Mouse (Mus musculus) kidney, embryonic 16.5 days (tissue): ENCODE measurements at regions not wholly inside any gene's neighbourhood (a gene's known extent, or its start where the extent isn't known, plus 50 kb on each side); places are given as distances from the start of the nearest gene placed in this dataset.

Source experiments
- ATAC-seq: fragments of 200-750 bp; cut with Nextera tagmentation; 2 replicates; pipeline ENCODE4 v1.8.0; 2017; ENCODE audit warnings: moderate TSS enrichment; ENCODE audit not compliant: low FRiP score, low TSS enrichment
- H3K27ac ChIP-seq: fragments of 300-500 bp; sonication (generic); 2 replicates; pipeline ENCODE4 v1.5.1; 2014; ENCODE audit warnings: low read length
- H3K27me3 ChIP-seq: fragments of 300-500 bp; sonication (generic); 2 replicates; pipeline ENCODE4 v1.6.1; 2014; ENCODE audit warnings: low read length, control low read depth, mixed read lengths; ENCODE audit not compliant: insufficient read depth
- H3K36me3 ChIP-seq: fragments of 300-500 bp; sonication (generic); 2 replicates; pipeline ENCODE4 v1.6.1; 2014; ENCODE audit warnings: low read length, control low read depth, mixed read lengths; ENCODE audit not compliant: insufficient read depth
- H3K4me1 ChIP-seq: fragments of 300-500 bp; sonication (generic); 2 replicates; pipeline ENCODE4 v1.6.1; 2014; ENCODE audit warnings: low read length, control low read depth, mixed read lengths; ENCODE audit not compliant: insufficient read depth
- H3K4me2 ChIP-seq: fragments of 300-500 bp; sonication (generic); replicated peaks from 2 replicates; pipeline ENCODE4 v1.6.1; 2014; ENCODE audit warnings: low read depth, low read length
- H3K4me3 ChIP-seq: fragments of 300-500 bp; sonication (generic); 2 replicates; pipeline ENCODE4 v1.5.1; 2014; ENCODE audit warnings: mild to moderate bottlenecking, low read length
- H3K9ac ChIP-seq: fragments of 300-500 bp; sonication (generic); replicated peaks from 2 replicates; pipeline ENCODE4 v1.6.1; 2014; ENCODE audit warnings: low read length
- H3K9me3 ChIP-seq: fragments of 300-500 bp; sonication (generic); 2 replicates; pipeline ENCODE4 v1.6.1; 2016; ENCODE audit warnings: low read length, control low read depth
- WGBS: fragments of 180-500 bp; shearing (Covaris S2); extraction: QIAGEN DNeasy Blood & Tissue Kit; methylation state at CpG from one replicate; pipeline ENCODE4 v1.1.7; 2014; 5-methylcytosine and 5-hydroxymethylcytosine counted together

DNA sequence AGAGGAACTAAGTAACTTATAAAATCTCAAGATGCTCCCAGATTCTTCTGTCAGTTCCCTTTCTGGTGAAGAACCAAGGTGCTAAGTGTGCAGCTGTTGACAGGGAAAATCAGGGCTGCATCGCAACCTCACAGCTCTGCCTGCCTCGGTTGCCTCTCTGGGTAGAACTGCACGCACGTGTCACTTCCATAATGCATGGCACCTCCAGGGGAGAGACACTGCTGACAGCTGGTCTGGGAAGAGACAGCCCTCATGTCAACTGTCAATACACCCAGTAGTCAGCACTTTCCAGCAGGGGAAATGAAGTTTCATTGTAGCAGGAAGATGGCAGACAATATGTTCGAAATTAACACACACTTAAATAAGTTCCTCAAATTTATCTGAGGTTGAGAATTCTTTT lies 376.2 kb upstream of the Nrp1 start:
- H3K27me3 ChIP-seq, result no peaks in the 10 kb centered on the region
- no peak for ATAC-seq
- H3K9me3 ChIP-seq, result no peaks in the 10 kb centered on the region
- H3K36me3 ChIP-seq, result no peaks in the 10 kb centered on the region
- H3K4me1 ChIP-seq, result 0 out of 2 replicates have a peak, but pooled peaks cover 3% of the 10 kb centered on the region
- H3K9ac ChIP-seq, result no peak overlapping the region
- no peak overlapping the region for H3K4me2 ChIP-seq
- WGBS, result 83% methylated on average over 5 of the region's 5 CpGs
- no peak overlapping the region for H3K27ac ChIP-seq
- no peak overlapping the region for H3K4me3 ChIP-seq

DNA sequence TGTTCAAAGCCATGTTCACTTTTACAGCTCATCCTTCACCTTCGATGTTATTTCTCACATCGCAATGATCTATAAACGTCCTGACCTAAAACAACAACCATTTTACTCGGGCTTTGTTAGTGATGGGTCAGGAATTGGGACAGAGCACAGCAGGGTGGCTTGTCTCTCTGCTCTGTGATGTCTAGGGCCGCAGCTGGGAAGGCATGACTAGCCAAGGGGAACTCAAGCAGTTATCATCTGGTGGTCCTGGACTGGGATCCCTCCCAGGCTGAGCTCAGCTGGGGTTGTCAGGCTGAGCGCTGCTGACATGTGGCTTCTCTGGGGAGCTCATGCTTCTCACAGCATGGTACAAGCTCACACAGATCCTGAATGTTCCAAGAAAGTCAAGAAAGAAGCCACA lies 372.8 kb upstream of the Nrp1 start:
- Histone ChIP-seq H3K36me3 (no peaks in the 10 kb centered on the region), H3K9me3 (no peaks in the 10 kb centered on the region), H3K9ac (no peak overlapping the region), H3K4me2 (no peak overlapping the region), H3K27ac (no peak overlapping the region), H3K4me3 (no peak overlapping the region), H3K4me1 (peaks cover 6% of the 10 kb centered on the region; the same call in 1 of the 2 replicates), H3K27me3 (no peaks in the 10 kb centered on the region)
- peak; percentile 88 for ATAC-seq
- 38% methylated on average over 6 of the region's 6 CpGs for WGBS

DNA sequence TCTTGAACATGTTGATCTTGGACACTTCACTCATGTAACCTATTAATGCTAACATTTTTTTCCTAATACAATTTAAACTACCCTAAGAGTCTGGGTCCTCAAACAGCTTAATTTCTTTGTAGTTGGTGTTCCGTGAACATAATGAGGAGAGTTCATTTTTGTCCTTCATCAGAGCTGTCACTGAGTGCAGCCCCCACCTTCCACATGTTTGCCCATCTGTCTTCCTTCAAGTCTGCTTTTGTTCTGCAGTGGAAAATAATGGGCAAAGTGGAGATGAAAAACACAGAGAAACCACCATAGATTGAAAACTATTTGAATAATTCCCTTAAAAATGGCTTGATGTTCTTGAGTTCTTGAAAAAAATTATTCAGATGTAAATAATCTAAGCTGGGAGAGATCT lies 369.5 kb upstream of the Nrp1 start:
- 92% methylated on average over 1 of the region's 1 CpGs for WGBS
- no peaks in the 10 kb centered on the region for H3K36me3 ChIP-seq
- no peaks in the 10 kb centered on the region for H3K27me3 ChIP-seq
- peaks cover 6% of the 10 kb centered on the region; the same call in 1 of the 2 replicates for H3K4me1 ChIP-seq
- H3K9me3 ChIP-seq, result no peaks in the 10 kb centered on the region
- H3K27ac ChIP-seq, result no peak overlapping the region
- H3K4me2 ChIP-seq, result no peak overlapping the region
- no peak overlapping the region for H3K4me3 ChIP-seq
- H3K9ac ChIP-seq, result no peak overlapping the region
- no peak for ATAC-seq

DNA sequence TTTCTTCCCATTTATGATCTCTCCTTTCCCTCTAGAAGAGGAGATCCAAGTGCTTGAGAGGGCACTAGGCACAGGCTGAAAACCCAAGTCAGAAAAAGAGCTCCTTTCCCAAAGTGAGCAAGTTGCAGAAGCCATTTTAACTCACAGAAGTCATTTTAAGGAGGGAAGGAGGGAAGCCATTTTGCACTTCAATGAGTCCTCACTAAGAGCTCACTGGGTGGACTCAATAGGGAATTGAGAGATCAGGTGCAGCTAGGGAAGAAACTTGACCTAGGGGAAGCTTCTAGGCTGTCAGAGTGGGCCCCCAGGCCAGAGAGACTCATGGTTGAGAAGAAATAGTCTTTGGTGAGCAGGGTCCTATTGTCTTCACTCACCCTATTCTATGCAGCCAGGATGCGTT lies 363.5 kb upstream of the Nrp1 start:
- WGBS, result 88% methylated on average over 1 of the region's 1 CpGs
- Histone ChIP-seq H3K36me3 (no peaks in the 10 kb centered on the region), H3K27ac (no peak overlapping the region), H3K4me2 (no peak overlapping the region), H3K9me3 (no peaks in the 10 kb centered on the region), H3K4me1 (no peaks in the 10 kb centered on the region), H3K27me3 (no peaks in the 10 kb centered on the region), H3K9ac (no peak overlapping the region), H3K4me3 (no peak overlapping the region)
- ATAC-seq, result no peak

DNA sequence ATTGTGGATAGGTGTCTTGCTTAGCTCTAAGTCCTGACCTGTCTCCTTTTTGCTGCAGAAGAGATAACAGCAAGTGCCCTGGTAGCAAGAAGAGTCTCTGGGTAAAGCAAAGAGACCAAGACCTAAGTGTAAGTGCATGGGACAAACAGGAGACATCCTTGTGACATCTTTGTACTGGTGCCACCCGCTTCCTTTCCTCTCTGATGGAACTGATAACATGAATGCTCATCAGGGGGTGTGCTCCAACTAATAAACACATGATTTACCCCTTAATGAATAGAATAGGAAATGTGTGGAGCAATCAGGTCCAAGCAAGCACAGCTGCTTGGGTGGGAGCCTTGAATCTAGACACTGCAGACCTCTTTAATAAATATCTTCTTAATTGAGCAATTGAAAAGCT lies 362.9 kb upstream of the Nrp1 start:
- Histone ChIP-seq H3K36me3 (no peaks in the 10 kb centered on the region), H3K4me3 (no peak overlapping the region), H3K27me3 (no peaks in the 10 kb centered on the region), H3K27ac (no peak overlapping the region), H3K4me1 (no peaks in the 10 kb centered on the region), H3K9me3 (no peaks in the 10 kb centered on the region), H3K4me2 (no peak overlapping the region), H3K9ac (no peak overlapping the region)
- 100% methylated on average over 1 of the region's 1 CpGs for WGBS
- no peak for ATAC-seq

DNA sequence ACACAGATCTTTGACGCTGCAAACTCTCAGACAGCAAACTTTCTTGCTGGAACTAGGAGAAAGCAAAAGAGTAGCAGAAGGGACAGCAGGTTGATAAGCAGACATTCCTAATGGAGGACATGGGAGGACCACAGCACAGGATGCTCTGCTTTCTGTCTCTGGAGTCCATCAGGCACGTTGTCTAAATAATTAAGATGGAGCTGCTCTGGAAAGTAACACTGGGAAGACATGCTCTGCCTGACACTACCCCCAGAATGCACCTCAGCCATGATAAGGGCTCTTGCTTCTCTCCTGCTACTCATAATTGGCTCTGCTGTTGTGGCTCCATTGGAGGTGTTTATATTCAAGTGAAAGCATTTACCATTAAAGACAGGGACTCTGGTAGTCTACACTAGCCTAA lies 356.0 kb upstream of the Nrp1 start:
- no peak overlapping the region for H3K27ac ChIP-seq
- 70% methylated on average over 2 of the region's 2 CpGs for WGBS
- no peak for ATAC-seq
- no peaks in the 10 kb centered on the region for H3K27me3 ChIP-seq
- no peak overlapping the region for H3K4me3 ChIP-seq
- H3K36me3 ChIP-seq, result no peaks in the 10 kb centered on the region
- H3K4me2 ChIP-seq, result no peak overlapping the region
- peaks cover 8% of the 10 kb centered on the region; the same call in 1 of the 2 replicates for H3K4me1 ChIP-seq
- no peaks in the 10 kb centered on the region for H3K9me3 ChIP-seq
- no peak overlapping the region for H3K9ac ChIP-seq

DNA sequence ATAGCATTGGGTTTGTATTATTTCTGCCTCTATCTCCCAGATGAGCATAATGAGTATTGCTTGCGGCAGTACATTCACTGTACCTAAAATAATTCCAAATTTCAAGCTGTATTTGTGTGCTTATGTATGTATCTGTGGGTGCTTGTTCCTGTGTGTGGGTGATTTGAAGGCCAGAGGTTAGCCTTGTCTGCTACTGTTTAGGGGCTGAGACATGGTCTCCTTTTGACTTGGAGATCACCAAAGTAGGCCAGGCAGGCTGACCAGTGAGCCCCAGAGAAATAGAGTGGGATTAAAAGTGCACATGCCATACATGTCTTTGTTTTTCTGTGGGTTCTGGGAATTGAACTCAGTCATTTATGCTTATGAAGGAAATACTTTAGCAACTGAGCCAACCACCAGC lies 355.6 kb upstream of the Nrp1 start:
- no peak overlapping the region for H3K4me2 ChIP-seq
- no peak for ATAC-seq
- no peak overlapping the region for H3K9ac ChIP-seq
- no peaks in the 10 kb centered on the region for H3K27me3 ChIP-seq
- no peak overlapping the region for H3K27ac ChIP-seq
- WGBS, result 85% methylated on average over 1 of the region's 1 CpGs
- no peaks in the 10 kb centered on the region for H3K9me3 ChIP-seq
- H3K4me1 ChIP-seq, result peaks cover 8% of the 10 kb centered on the region; the same call in 1 of the 2 replicates
- no peaks in the 10 kb centered on the region for H3K36me3 ChIP-seq
- no peak overlapping the region for H3K4me3 ChIP-seq

DNA sequence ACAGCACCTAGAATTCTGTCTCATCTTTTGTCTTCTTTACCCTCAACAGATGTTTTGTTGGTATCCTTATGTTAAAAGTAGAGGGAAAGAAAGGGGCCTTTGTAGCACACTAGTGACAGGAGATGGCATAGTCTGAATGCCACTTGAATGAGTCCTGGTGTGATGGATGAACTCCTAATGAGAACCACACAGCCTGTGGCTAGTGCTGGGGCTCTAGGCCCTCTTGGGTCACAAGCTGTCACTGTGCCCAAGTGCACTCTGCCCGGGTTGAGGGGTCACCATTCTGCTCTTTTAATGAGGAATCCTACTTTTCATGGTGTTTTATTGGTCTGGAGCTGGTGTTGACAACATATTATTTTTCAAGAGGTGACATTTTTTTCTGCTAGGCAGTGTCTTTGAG lies 355.0 kb upstream of the Nrp1 start:
- Histone ChIP-seq H3K9me3 (no peaks in the 10 kb centered on the region), H3K27ac (no peak overlapping the region), H3K9ac (no peak overlapping the region), H3K4me2 (no peak overlapping the region), H3K36me3 (no peaks in the 10 kb centered on the region), H3K4me1 (peaks cover 8% of the 10 kb centered on the region; the same call in 1 of the 2 replicates), H3K4me3 (no peak overlapping the region), H3K27me3 (no peaks in the 10 kb centered on the region)
- WGBS, result 25% methylated on average over 1 of the region's 1 CpGs
- no peak for ATAC-seq

DNA sequence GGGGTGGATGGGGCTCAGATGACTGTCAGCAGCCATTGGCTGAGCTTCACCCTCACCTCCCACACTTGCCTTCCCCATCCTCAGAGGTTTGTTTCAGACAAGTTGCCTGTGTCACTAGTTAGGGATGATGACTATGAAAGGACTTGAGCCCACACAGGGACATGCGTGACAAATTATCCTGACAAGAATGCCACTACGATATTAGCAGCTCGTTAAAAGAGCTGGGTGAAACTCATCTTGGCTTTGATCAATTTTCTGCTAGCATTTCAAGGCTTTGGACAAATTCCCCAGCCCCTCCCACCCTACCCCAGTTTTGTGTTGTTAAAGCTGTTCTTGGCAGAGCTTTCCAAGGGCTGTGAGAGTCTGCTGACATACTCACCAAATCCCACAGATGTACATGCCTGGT lies 354.5 kb upstream of the Nrp1 start:
- Histone ChIP-seq H3K9me3 (no peaks in the 10 kb centered on the region), H3K4me1 (peaks cover 8% of the 10 kb centered on the region; the same call in 1 of the 2 replicates), H3K27me3 (no peaks in the 10 kb centered on the region), H3K27ac (no peak overlapping the region), H3K4me2 (no peak overlapping the region), H3K4me3 (no peak overlapping the region), H3K9ac (no peak overlapping the region), H3K36me3 (no peaks in the 10 kb centered on the region)
- WGBS, result 29% methylated on average over 3 of the region's 3 CpGs
- no peak for ATAC-seq

DNA sequence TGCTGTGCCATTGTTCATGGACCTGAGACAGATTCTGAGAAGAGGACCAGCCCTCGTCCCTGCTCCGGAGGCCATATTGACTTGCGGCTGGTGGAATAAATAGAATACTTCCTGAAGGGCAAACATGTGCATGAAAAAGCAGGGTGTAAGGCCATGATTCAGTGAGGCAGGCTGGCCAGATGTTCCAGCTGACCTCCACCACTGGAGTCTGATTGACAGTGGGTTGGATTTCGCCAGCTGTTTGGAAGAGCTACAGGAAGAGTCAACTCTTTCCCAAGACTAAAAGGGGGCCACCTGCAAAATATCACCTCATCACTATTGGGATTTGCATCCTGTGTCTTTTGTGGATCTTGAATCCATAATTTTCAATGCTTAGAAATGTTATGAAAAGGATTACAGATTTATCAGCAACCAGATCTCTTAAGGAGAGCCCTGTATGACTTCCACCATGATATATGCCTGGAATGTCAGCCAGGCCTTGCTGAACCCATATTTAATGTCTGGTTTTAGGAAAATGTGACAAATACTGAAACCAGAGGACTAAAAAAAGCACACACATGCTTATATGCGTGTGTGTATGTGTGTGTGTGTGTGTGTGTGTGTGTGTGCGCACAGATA lies 348.9 kb upstream of the Nrp1 start:
- 52% methylated on average over 6 of the region's 6 CpGs for WGBS
- 0 out of 2 replicates have a peak, but pooled peaks have one; percentile 49 for ATAC-seq
- Histone ChIP-seq H3K9me3 (no peaks in the 10 kb centered on the region), H3K4me2 (no peak overlapping the region), H3K9ac (no peak overlapping the region), H3K4me3 (no peak overlapping the region), H3K36me3 (no peaks in the 10 kb centered on the region), H3K27me3 (no peaks in the 10 kb centered on the region), H3K4me1 (peaks cover 11% of the 10 kb centered on the region; the same call in 1 of the 2 replicates), H3K27ac (peak overlapping the region; percentile 61; the same call in 1 of the 2 replicates)
